Mouse (Mus musculus): Measurements from ENCODE around the gene Epb41l4b. TPM values are rescaled to one million over a fixed set of nuclear protein-coding genes. Genes with fewer than 3 reads are reported as not detected.

Gene Epb41l4b
- polyA plus RNA-seq, 1 experiment: 10.7 TPM

GRCm38 (mm10) chr4:57166922-57167870 is 24.0 kb upstream of the Epb41l4b start:
- H3K36me3 ChIP-seq (ENCODE audit: control insufficient read depth, insufficient read depth, low read length): no peaks in the 10 kb centered on the region
- TF ChIP-seq CTCF (IDR thresholded peaks at IDR 0.05; ENCODE audit: borderline replicate concordance, control insufficient read depth, extremely low read depth, insufficient read depth, low read length, poor library complexity): no peak
- H3K4me1 ChIP-seq (replicated peaks; ENCODE audit: control insufficient read depth, insufficient read depth, low read length): no peaks in the 10 kb centered on the region
- no peak overlapping the region for H3K4me3 ChIP-seq (ENCODE audit: control insufficient read depth, insufficient read depth, low read length)
- DNase-seq: no peak
- no peaks in the 10 kb centered on the region for H3K27me3 ChIP-seq (ENCODE audit: control insufficient read depth, insufficient read depth, low read length)
- 54% methylated on average over 12 of the region's 12 CpGs for WGBS
- no peak overlapping the region for H3K27ac ChIP-seq (ENCODE audit: control insufficient read depth, insufficient read depth, low read length)

- 71% methylated on average over 3 of the region's 3 CpGs for WGBS
- no peak overlapping the region for H3K27ac ChIP-seq (ENCODE audit: control insufficient read depth, insufficient read depth, low read length)
- no peak for TF ChIP-seq CTCF (IDR thresholded peaks at IDR 0.05; ENCODE audit: borderline replicate concordance, control insufficient read depth, extremely low read depth, insufficient read depth, low read length, poor library complexity)
- no peak for TF ChIP-seq POLR2A (IDR thresholded peaks at IDR 0.05; ENCODE audit: control insufficient read depth, extremely low read depth, insufficient read depth, low read length, poor library complexity)
- no peak for DNase-seq
- no peaks in the 10 kb centered on the region for H3K4me1 ChIP-seq (replicated peaks; ENCODE audit: control insufficient read depth, insufficient read depth, low read length)
- H3K36me3 ChIP-seq (ENCODE audit: control insufficient read depth, insufficient read depth, low read length): no peaks in the 10 kb centered on the region
- H3K4me3 ChIP-seq (ENCODE audit: control insufficient read depth, insufficient read depth, low read length): no peak overlapping the region
- H3K27me3 ChIP-seq (ENCODE audit: control insufficient read depth, insufficient read depth, low read length): no peaks in the 10 kb centered on the region
These were observed 22.4 kb upstream of the Epb41l4b start for GRCm38 (mm10) chr4:57165654-57166053.

GRCm38 (mm10) chr4:57164578-57165210 is 21.5 kb upstream of the Epb41l4b start:
- H3K4me1 ChIP-seq (replicated peaks; ENCODE audit: control insufficient read depth, insufficient read depth, low read length): no peaks in the 10 kb centered on the region
- WGBS: 96% methylated on average over 9 of the region's 9 CpGs
- TF ChIP-seq CTCF (IDR thresholded peaks at IDR 0.05; ENCODE audit: borderline replicate concordance, control insufficient read depth, extremely low read depth, insufficient read depth, low read length, poor library complexity) (no peak), POLR2A (IDR thresholded peaks at IDR 0.05; ENCODE audit: control insufficient read depth, extremely low read depth, insufficient read depth, low read length, poor library complexity) (no peak)
- H3K36me3 ChIP-seq (ENCODE audit: control insufficient read depth, insufficient read depth, low read length): no peaks in the 10 kb centered on the region
- H3K27ac ChIP-seq (ENCODE audit: control insufficient read depth, insufficient read depth, low read length): no peak overlapping the region
- no peak overlapping the region for H3K4me3 ChIP-seq (ENCODE audit: control insufficient read depth, insufficient read depth, low read length)
- no peak for DNase-seq
- no peaks in the 10 kb centered on the region for H3K27me3 ChIP-seq (ENCODE audit: control insufficient read depth, insufficient read depth, low read length)

GRCm38 (mm10) chr4:57162789-57163722 is 19.8 kb upstream of the Epb41l4b start:
- 75% methylated on average over 10 of the region's 10 CpGs for WGBS
- no peaks in the 10 kb centered on the region for H3K27me3 ChIP-seq (ENCODE audit: control insufficient read depth, insufficient read depth, low read length)
- no peaks in the 10 kb centered on the region for H3K4me1 ChIP-seq (replicated peaks; ENCODE audit: control insufficient read depth, insufficient read depth, low read length)
- no peak for DNase-seq
- no peaks in the 10 kb centered on the region for H3K36me3 ChIP-seq (ENCODE audit: control insufficient read depth, insufficient read depth, low read length)
- H3K4me3 ChIP-seq (ENCODE audit: control insufficient read depth, insufficient read depth, low read length): no peak overlapping the region
- H3K27ac ChIP-seq (ENCODE audit: control insufficient read depth, insufficient read depth, low read length): no peak overlapping the region
- no peak for TF ChIP-seq CTCF (IDR thresholded peaks at IDR 0.05; ENCODE audit: borderline replicate concordance, control insufficient read depth, extremely low read depth, insufficient read depth, low read length, poor library complexity)
- no peak for TF ChIP-seq POLR2A (IDR thresholded peaks at IDR 0.05; ENCODE audit: control insufficient read depth, extremely low read depth, insufficient read depth, low read length, poor library complexity)

- H3K36me3 ChIP-seq (ENCODE audit: control insufficient read depth, insufficient read depth, low read length): no peaks in the 10 kb centered on the region
- no peak overlapping the region for H3K27ac ChIP-seq (ENCODE audit: control insufficient read depth, insufficient read depth, low read length)
- 93% methylated on average over 7 of the region's 7 CpGs for WGBS
- no peaks in the 10 kb centered on the region for H3K4me1 ChIP-seq (replicated peaks; ENCODE audit: control insufficient read depth, insufficient read depth, low read length)
- no peaks in the 10 kb centered on the region; the same call in 1 of the 2 replicates for H3K27me3 ChIP-seq (ENCODE audit: control insufficient read depth, insufficient read depth, low read length)
- no peak overlapping the region for H3K4me3 ChIP-seq (ENCODE audit: control insufficient read depth, insufficient read depth, low read length)
- no peak for TF ChIP-seq POLR2A (IDR thresholded peaks at IDR 0.05; ENCODE audit: control insufficient read depth, extremely low read depth, insufficient read depth, low read length, poor library complexity)
- no peak for TF ChIP-seq CTCF (IDR thresholded peaks at IDR 0.05; ENCODE audit: borderline replicate concordance, control insufficient read depth, extremely low read depth, insufficient read depth, low read length, poor library complexity)
- no peak for DNase-seq
These were observed 17.3 kb upstream of the Epb41l4b start for GRCm38 (mm10) chr4:57160571-57160970.

Measured in thymus, adult 2 months (tissue).